Mouse (Mus musculus) forebrain, embryonic 11.5 days (tissue): ENCODE data around the gene Eef2kmt. TPM values are rescaled to one million over a fixed set of nuclear protein-coding genes. Genes with fewer than 3 reads are reported as not detected.
A peak's percentile ranks its signal among the peaks of the same experiment; 100 is the strongest.
"Not testable (repeated sequence)": the region's sequence is repeated elsewhere in the genome, so short reads cannot be mapped to it uniquely, and the experiment has no call there.

Experiments
- ATAC-seq: fragments of 200-750 bp; cut with Nextera tagmentation; replicated peaks from 2 replicates; pipeline ENCODE4 v1.8.0; 2017; ENCODE audit warnings: moderate TSS enrichment; ENCODE audit not compliant: low FRiP score
- DNase-seq: peaks from one replicate; pipeline ENCODE4 v3.0.0-alpha.2; 2017; ENCODE audit warnings: low spot score
- H3K27ac ChIP-seq: fragments of 300-500 bp; sonication (generic); 2 replicates; pipeline ENCODE4 v1.5.1; 2014; ENCODE audit warnings: low read depth, low read length
- H3K27me3 ChIP-seq: fragments of 300-500 bp; sonication (generic); 2 replicates; pipeline ENCODE4 v1.6.1; 2014; ENCODE audit warnings: mild to moderate bottlenecking, low read length, mixed read lengths; ENCODE audit not compliant: control insufficient read depth, insufficient read depth
- H3K36me3 ChIP-seq: fragments of 300-500 bp; sonication (generic); 2 replicates; pipeline ENCODE4 v1.6.1; 2014; ENCODE audit warnings: mild to moderate bottlenecking, low read length, moderate library complexity, mixed read lengths; ENCODE audit not compliant: control insufficient read depth, insufficient read depth
- H3K4me1 ChIP-seq: fragments of 300-500 bp; sonication (generic); replicated peaks from 2 replicates; pipeline ENCODE4 v1.6.1; 2014; ENCODE audit warnings: low read length, mixed read lengths; ENCODE audit not compliant: control insufficient read depth, insufficient read depth
- H3K4me2 ChIP-seq: fragments of 300-500 bp; sonication (generic); 2 replicates; pipeline ENCODE4 v1.6.1; 2014; ENCODE audit warnings: low read depth, mild to moderate bottlenecking, low read length, moderate library complexity, mixed read lengths; ENCODE audit not compliant: severe bottlenecking
- H3K4me3 ChIP-seq: fragments of 300-500 bp; sonication (generic); 2 replicates; pipeline ENCODE4 v1.5.1; 2014; ENCODE audit warnings: low read depth, low read length
- H3K9ac ChIP-seq: fragments of 300-500 bp; sonication (generic); 2 replicates; pipeline ENCODE4 v1.6.1; 2014; ENCODE audit warnings: low read length
- H3K9me3 ChIP-seq: fragments of 300-500 bp; sonication (generic); 2 replicates; pipeline ENCODE4 v1.6.1; 2016; ENCODE audit warnings: low read length, mixed read lengths; ENCODE audit not compliant: control insufficient read depth
- WGBS: fragments of 180-500 bp; shearing (Covaris S2); extraction: QIAGEN DNeasy Blood & Tissue Kit; methylation state at CpG from one replicate; pipeline ENCODE4 v1.1.7; 2014; 5-methylcytosine and 5-hydroxymethylcytosine counted together
- polyA plus RNA-seq: library from polyadenylated mRNA; unstranded; fragments of >200 nt; fragmentation: Nextera tagmentation; extraction: Ambion mirVana; gene quantifications from 2 replicates; pipeline ENCODE4 v1.2.1, GENCODE M21; 2014

Eef2kmt gene
- polyA plus RNA-seq, 1 experiment from 2014 or later = 15.9 TPM

DNA sequence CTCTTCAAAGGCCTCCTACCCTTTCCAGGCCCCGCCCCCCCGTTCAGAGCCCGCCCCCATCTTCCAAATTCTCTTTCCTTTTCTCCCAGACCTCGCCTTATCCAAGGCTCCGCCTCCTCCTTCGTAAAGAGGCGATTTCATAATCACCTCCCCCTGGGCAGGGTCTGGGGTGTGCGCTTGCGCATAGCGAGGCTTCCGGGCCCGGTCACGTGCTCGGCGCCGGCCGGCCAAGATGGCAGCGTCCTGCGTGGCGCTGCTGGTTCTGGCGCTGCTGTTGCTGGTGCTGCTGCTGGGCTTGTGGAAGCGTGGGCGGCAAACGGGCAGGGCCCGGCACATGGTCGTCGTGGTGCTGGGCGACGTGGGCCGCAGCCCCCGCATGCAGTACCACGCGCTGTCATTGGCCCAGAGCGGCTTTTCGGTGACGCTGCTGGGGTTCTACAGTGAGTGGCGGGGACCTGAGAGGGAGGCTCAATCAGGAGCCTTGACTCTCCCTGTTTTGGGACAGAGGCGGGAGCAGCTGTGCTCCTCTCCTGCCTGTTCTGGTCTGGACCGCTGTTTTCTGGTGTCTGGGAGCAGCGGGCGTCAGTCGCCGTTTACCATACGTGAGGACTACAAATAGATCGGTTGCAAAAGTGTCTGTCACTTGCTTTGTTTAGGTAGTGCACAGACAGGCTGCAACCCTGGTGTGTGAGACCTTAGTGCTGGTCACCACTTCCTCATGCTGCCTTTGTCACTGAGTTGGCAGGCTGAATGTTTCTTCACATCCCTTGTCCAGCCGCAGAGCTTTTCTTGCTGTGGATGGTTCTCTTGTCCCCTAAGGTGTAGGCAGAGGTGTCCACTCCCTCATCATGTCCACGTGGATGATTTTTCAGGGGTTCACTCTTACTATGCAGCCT lies 22.1 kb downstream of the Eef2kmt start, which contains the start of gene Alg1:
Gene Alg1 (plus strand): TSS at position 204 of the 896 bp plus-strand sequence.
- Histone ChIP-seq H3K4me2 (peak within 1 kb of the TSS; percentile 74), H3K4me1 (peaks cover 5% of the 10 kb centered on the region; the same call in 1 of the 2 replicates), H3K9ac (peak within 1 kb of the TSS; percentile 81), H3K27ac (no peak within 1 kb of the TSS), H3K27me3 (no peaks in the 10 kb centered on the region), H3K9me3 (no peaks in the 10 kb centered on the region), H3K36me3 (no peaks in the 10 kb centered on the region), H3K4me3 (peak within 1 kb of the TSS; percentile 83)
- DNase-seq (peak; percentile 96), ATAC-seq (peak; percentile 98)
- 3% methylated on average over 47 of the region's 47 CpGs for WGBS

DNA sequence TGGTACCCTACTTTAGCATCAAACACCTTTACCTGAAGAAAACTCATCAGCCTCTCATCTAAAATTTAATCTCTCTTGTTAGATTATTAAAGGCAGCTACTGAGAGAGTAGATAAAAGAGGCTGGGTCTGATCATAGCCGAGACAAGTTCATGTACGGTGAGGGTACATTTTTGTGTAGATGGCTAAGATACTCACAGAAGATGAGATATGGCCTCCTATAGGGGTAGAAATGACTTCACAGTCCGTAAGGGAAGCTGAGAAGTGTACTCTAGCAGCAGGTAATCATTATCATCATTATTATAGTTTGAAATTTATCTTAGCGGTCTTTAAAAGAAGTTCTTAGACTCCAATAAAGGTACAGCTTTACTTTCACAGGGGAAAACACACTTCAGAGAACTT lies 22.8 kb downstream of the Eef2kmt start:
- H3K9me3 ChIP-seq = no peaks in the 10 kb centered on the region
- DNase-seq = no peak
- 0 out of 2 replicates have a peak, but pooled peaks have one; percentile 11 for ATAC-seq
- H3K9ac ChIP-seq = no peak overlapping the region
- H3K4me2 ChIP-seq = 0 out of 2 replicates have a peak overlapping the region, but pooled peaks have one; percentile 18
- peaks cover 5% of the 10 kb centered on the region; the same call in 1 of the 2 replicates for H3K4me1 ChIP-seq
- 72% methylated on average over 4 of the region's 4 CpGs for WGBS
- H3K27ac ChIP-seq = no peak overlapping the region
- peak overlapping the region; percentile 83; the same call in 1 of the 2 replicates for H3K4me3 ChIP-seq
- H3K36me3 ChIP-seq = no peaks in the 10 kb centered on the region
- no peaks in the 10 kb centered on the region for H3K27me3 ChIP-seq

DNA sequence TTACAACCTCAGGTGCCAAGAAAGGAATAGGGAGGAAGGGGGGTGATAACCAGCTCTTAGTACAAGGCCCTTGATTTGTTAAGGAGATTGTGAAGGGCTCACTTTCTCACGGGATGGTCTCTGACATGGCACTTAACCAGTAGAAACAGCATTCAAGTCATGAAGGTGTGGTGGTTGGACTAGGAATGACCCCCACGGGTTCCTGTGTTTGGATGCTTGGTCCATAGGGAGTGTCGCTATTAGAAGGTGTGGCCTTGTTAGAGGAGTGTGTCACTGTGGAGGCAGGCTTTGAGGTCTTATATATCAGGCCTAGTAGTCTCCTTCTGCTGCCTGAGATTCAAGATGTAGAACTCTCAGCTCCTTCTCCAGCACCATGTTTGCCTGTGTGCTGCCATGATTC lies 27.7 kb downstream of the Eef2kmt start:
- H3K4me2 ChIP-seq, H3K9ac ChIP-seq, H3K27ac ChIP-seq, H3K36me3 ChIP-seq, H3K4me3 ChIP-seq, H3K9me3 ChIP-seq, DNase-seq, H3K4me1 ChIP-seq, H3K27me3 ChIP-seq, ATAC-seq: not testable (repeated sequence)
- WGBS = 87% methylated on average over 3 of the region's 3 CpGs

DNA sequence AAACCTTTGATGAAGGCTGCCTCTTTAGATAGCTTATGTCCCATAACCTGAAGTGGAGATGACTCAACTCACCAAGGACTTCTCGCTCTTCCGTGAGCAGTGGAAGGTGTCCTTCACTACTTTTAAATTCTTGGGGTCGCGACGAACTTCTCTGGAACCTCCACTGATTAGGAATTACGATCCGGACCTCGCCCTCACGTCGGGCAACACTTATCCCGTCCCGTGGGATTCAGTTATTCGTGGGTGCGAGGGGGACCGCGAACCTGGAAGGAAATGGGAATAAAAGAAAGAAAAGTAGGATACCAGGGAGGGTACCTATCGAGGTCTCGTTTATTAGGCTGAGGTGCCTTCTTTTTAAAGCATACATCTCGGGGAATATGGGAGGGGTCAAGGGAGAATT lies 28.3 kb downstream of the Eef2kmt start:
- not testable (repeated sequence) for H3K4me3 ChIP-seq, ATAC-seq, H3K36me3 ChIP-seq, H3K9ac ChIP-seq, H3K4me1 ChIP-seq, H3K9me3 ChIP-seq, DNase-seq, H3K27me3 ChIP-seq, H3K4me2 ChIP-seq, H3K27ac ChIP-seq
- WGBS = 86% methylated on average over 19 of the region's 19 CpGs

DNA sequence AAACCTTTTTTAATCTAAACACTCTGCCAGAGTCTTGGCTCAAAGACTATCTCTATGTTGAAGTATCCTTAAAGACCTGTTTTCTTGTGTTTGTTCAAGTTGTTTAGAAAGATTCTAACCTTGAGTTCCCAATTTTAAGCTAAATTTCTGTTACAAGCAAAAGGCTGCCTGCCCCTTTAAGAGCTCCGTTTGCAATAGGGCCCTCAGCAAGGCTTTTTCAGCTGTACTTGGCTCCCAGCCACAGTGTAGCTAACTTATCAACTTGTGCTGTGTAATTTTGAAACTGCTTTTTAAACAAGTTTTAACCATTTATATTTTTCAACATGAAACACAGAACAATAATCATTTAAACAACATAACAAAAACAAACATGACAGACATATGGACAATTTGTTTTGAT lies 29.2 kb downstream of the Eef2kmt start:
- not testable (repeated sequence) for ATAC-seq, H3K4me3 ChIP-seq, DNase-seq, H3K27me3 ChIP-seq, H3K4me1 ChIP-seq, H3K36me3 ChIP-seq, H3K27ac ChIP-seq, H3K4me2 ChIP-seq, H3K9me3 ChIP-seq, H3K9ac ChIP-seq
- 10% methylated on average over 1 of the region's 1 CpGs for WGBS

DNA sequence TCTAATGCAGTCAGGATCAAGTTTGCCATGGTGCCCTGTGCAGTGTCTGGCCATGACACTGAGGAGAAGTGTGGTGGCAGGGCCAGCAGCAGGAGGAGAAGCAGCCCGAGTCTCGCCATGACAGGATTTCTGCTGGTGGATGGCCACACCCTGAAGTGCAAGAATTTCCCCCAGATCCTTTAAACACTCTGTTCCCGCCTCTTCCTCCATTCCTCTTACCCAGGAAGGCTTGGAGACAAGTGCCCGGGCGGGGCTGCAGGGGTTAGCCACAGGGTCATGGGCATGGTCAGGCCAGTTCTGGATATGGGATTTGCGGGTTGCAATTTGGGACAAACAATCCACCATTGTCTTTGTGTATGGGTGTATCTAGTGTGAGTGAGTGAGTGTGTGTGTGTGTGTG lies 33.6 kb downstream of the Eef2kmt start, which contains the start of gene AU021092:
Gene AU021092 (minus strand): TSS at position 160 of the 400 bp plus-strand sequence.
- DNase-seq (no peak), ATAC-seq (no peak)
- H3K9ac ChIP-seq = no peak within 1 kb of the TSS
- H3K4me3 ChIP-seq = no peak within 1 kb of the TSS
- H3K4me2 ChIP-seq = no peak within 1 kb of the TSS
- WGBS = 68% methylated on average over 6 of the region's 6 CpGs
- no peaks in the 10 kb centered on the region for H3K27me3 ChIP-seq
- no peaks in the 10 kb centered on the region for H3K4me1 ChIP-seq
- H3K27ac ChIP-seq = no peak within 1 kb of the TSS; the same call in 1 of the 2 replicates
- H3K9me3 ChIP-seq = no peaks in the 10 kb centered on the region
- no peaks in the 10 kb centered on the region for H3K36me3 ChIP-seq

DNA sequence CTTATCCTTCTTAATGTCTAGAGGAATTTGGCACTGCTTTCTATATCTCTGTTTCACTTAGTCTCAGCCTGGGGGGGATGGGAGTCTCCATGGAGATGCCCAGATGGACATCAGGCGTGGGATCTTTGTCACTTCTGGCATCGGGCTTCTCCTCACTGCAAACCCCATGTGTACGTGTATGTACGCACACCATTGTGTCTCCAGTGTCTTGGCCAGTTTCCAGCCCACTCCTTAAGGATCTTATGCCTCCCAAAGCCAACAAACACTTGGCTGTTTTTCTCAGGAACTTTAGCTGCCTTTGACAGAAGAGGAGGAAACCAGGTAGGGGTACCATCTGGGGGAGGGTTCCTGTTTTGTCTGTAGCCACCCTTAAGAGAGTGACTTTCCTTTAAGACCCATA lies 34.4 kb downstream of the Eef2kmt start:
- Histone ChIP-seq H3K9me3 (no peaks in the 10 kb centered on the region), H3K4me3 (no peak overlapping the region), H3K36me3 (no peaks in the 10 kb centered on the region), H3K4me1 (no peaks in the 10 kb centered on the region), H3K4me2 (no peak overlapping the region), H3K27ac (no peak overlapping the region), H3K9ac (no peak overlapping the region), H3K27me3 (no peaks in the 10 kb centered on the region)
- ATAC-seq = no peak
- DNase-seq = no peak
- 82% methylated on average over 4 of the region's 4 CpGs for WGBS

DNA sequence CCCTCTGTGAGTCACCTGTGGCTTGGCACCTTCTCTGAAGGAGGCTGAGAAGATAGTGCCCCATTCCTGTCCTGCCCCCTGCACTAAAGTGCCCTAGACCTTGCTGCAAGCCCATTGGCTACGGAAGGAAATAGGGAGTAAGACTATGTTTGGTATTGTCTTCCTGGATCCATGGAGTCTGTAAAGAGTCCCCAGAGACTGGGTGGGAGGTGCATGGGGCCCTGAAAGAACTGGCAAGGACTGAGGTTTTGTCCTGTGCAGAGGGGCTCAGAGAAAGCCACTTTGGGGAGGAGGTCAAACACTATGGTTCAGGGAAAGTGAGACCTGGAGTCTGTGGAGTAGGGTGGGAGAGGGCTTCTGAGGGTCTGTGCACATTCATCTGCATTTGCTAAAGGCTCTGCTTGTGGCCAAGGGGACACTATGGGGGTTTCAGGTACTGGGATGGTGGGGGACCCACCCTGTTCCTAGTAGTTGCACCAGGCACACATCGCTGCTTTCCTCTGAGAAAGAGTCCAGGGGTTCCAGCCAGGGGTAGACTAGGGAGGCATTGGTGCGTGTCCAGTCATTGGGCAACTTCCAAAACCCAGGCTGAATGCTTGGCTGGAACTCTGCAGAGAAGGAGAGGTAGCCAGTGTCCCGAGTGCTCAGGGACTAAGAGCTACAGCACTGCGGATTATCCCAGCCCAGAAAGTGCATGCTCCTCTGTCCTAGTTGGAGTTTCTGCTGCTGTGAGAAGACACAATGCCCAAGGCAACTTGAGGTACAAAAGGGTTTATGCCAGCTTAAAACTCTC lies 38.2 kb downstream of the Eef2kmt start:
- H3K27me3 ChIP-seq = no peaks in the 10 kb centered on the region
- WGBS = 56% methylated on average over 5 of the region's 5 CpGs
- no peak overlapping the region for H3K4me3 ChIP-seq

More for the DNA sequence above, 38.2 kb downstream of the Eef2kmt start:
- Histone ChIP-seq H3K9ac (no peak overlapping the region), H3K4me1 (no peaks in the 10 kb centered on the region), H3K27ac (no peak overlapping the region), H3K4me2 (no peak overlapping the region), H3K9me3 (no peaks in the 10 kb centered on the region), H3K36me3 (no peaks in the 10 kb centered on the region)
- ATAC-seq (no peak), DNase-seq (no peak)
